Mouse (Mus musculus): ENCODE results near the gene Cfap65.

DNA sequence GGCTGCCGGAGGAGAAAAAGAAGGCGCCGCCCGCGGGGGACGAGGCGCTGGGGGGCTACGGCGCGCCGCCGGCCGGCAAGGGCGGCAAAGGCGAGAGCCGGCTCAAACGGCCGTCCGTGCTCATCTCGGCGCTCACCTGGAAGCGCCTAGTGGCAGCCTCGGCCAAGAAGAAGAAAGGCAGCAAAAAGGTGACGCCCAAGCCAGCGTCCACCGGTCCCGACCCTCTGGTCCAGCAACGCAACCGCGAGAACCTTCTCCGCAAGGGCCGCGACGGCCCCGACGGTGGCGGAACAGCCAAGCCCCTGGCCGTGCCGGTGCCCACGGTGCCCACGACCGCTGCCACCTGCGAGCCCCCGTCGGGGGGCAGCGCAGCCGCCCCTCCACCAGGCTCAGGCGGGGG is 80.2 kb downstream of the Cfap65 start:
- no peak for TF ChIP-seq CTCF (IDR thresholded peaks at IDR 0.05; ENCODE audit: borderline replicate concordance, insufficient read depth, low read depth, low read length)
- TF ChIP-seq POLR2A (IDR thresholded peaks at IDR 0.05; ENCODE audit: borderline replicate concordance, insufficient read depth, low read length), result no peak
